Mouse (Mus musculus): ENCODE results near the gene Fam90a1b. TPM values are rescaled to one million over a fixed set of nuclear protein-coding genes. Genes with fewer than 3 reads are reported as not detected.

The Fam90a1b gene
- polyA plus RNA-seq, 1 experiment from 2014 or later, result not detected

Small RNA genes within 50 kb of the gene (microRNA-seq; reads per million reads assigned to microRNA genes)
- gene Gm44477 (ENCODE audit: borderline number of aligned reads), result not detected

Other genes with a start within 250 kb of the Fam90a1b start
- 35.7 and 37.2 TPM in 2 replicates for gene Zfx, start 243.1 kb downstream of the Fam90a1b start, polyA plus RNA-seq (2014; fragmentation: Nextera tagmentation; extraction: Ambion mirVana)
- 58.7 and 66.2 TPM in 2 replicates for gene Eif2s3x, start 153.9 kb downstream of the Fam90a1b start, polyA plus RNA-seq (2014; fragmentation: Nextera tagmentation; extraction: Ambion mirVana)
- gene Klhl15, start 132.2 kb downstream of the Fam90a1b start, polyA plus RNA-seq (2014; fragmentation: Nextera tagmentation; extraction: Ambion mirVana), result 9.9 and 10.5 TPM in 2 replicates
- gene Apoo, start 340 bp upstream of the Fam90a1b start, polyA plus RNA-seq (2014; fragmentation: Nextera tagmentation; extraction: Ambion mirVana), result 81.0 and 88.3 TPM in 2 replicates
- gene Maged1, start 175.4 kb upstream of the Fam90a1b start, polyA plus RNA-seq (2014; fragmentation: Nextera tagmentation; extraction: Ambion mirVana), result 759 and 868 TPM in 2 replicates